Mouse (Mus musculus) cerebellum, adult 18-20 months (tissue): ENCODE measurements at regions not wholly inside any gene's neighbourhood (a gene's known extent, or its start where the extent isn't known, plus 50 kb on each side); places are given as distances from the start of the nearest gene placed in this dataset.

Experiments used
- DNase-seq, 2 experiments: peaks; one replicate each; pipeline ENCODE4 v3.0.0; 2021

DNA sequence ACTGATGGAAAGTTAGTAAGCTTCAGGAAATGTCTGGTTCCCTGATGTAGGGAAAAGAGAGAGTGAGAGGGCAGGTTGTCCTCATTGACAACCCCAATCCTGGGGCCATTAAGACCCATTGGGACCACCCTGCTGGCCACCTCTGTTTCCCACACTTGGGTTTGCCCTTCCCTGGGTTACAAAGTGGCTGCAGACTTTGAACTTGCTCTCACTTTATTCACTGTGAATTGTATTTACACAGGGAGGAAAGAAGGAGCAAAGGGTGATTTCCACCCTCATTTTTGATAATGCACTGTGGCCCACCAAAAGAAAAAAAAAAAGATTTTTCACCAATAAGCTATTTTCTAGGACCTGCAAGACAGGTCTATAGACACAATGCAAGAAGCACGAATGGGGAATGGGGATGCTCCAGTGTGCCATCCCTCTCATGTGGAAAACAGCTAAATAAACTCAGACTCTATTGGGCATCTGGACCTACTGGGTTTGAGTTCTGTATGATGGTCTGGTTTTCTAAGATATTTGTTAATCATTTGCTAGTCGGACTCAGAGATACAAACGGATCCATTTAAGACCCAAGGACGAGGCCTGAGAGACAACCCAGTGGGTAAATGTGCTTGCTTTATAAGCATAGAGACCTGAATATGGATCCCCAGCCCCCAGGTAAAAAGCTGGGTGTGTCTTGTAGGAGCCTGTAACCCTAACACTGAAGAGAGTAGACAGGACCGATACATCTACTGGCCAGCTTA, 50.2 kb upstream of the Ttc29 start:
- DNase-seq, result no peak
